Mouse (Mus musculus): ENCODE measurements around the gene Catsperd.
"Not testable (repeated sequence)": the region's sequence is repeated elsewhere in the genome, so short reads cannot be mapped to it uniquely, and the experiment has no call there.

Catsperd gene

GRCm38 (mm10) chr17:56612565-56612939 is 15.4 kb upstream of the Catsperd start:
- DNase-seq (ENCODE audit: low read depth, low spot score) = not testable (repeated sequence)

GRCm38 (mm10) chr17:56613236-56613844 is 14.6 kb upstream of the Catsperd start, which contains the start of gene Rpl36:
TSS of gene Rpl36 (plus strand) at chr17:56613416.
- peak; percentile 95 for DNase-seq (ENCODE audit: low read depth, low spot score)

- peak; percentile 60 for DNase-seq (ENCODE audit: low read depth, low spot score)
These were observed 14.1 kb upstream of the Catsperd start for GRCm38 (mm10) chr17:56613893-56614292.

- DNase-seq (ENCODE audit: low read depth, low spot score) = peak; percentile 35
These were observed 13.4 kb upstream of the Catsperd start for GRCm38 (mm10) chr17:56614391-56615135.

GRCm38 (mm10) chr17:56615136-56615784 is 12.7 kb upstream of the Catsperd start:
- DNase-seq (ENCODE audit: low read depth, low spot score) = peak; percentile 14

GRCm38 (mm10) chr17:56615792-56616191 is 12.2 kb upstream of the Catsperd start:
- no peak for DNase-seq (ENCODE audit: low read depth, low spot score)

- DNase-seq (ENCODE audit: low read depth, low spot score) = no peak
These were observed 11.2 kb upstream of the Catsperd start for GRCm38 (mm10) chr17:56616725-56617124.

GRCm38 (mm10) chr17:56617628-56618027 is 10.3 kb upstream of the Catsperd start:
- DNase-seq (ENCODE audit: low read depth, low spot score) = no peak

- no peak for DNase-seq (ENCODE audit: low read depth, low spot score)
These were observed 2.4 kb upstream of the Catsperd start for GRCm38 (mm10) chr17:56625495-56625894.

GRCm38 (mm10) chr17:56626260-56626659 is 1.7 kb upstream of the Catsperd start:
- no peak for DNase-seq (ENCODE audit: low read depth, low spot score)

- peak; percentile 100 for DNase-seq (ENCODE audit: low read depth, low spot score)
These were observed 1.0 kb upstream of the Catsperd start, which contains the start of gene Lonp1 for GRCm38 (mm10) chr17:56626754-56627470. TSS of gene Lonp1 (minus strand) at chr17:56626887.

GRCm38 (mm10) chr17:56629800-56630781 is 2.1 kb downstream of the Catsperd start:
- DNase-seq (ENCODE audit: low read depth, low spot score) = not testable (repeated sequence)

GRCm38 (mm10) chr17:56631807-56632206 is 3.9 kb downstream of the Catsperd start:
- no peak for DNase-seq (ENCODE audit: low read depth, low spot score)

- no peak for DNase-seq (ENCODE audit: low read depth, low spot score)
These were observed 6.1 kb downstream of the Catsperd start for GRCm38 (mm10) chr17:56634023-56634422.

- DNase-seq (ENCODE audit: low read depth, low spot score) = no peak
These were observed 15.3 kb downstream of the Catsperd start for GRCm38 (mm10) chr17:56643237-56643636.

- DNase-seq (ENCODE audit: low read depth, low spot score) = peak; percentile 23
These were observed 19.6 kb downstream of the Catsperd start for GRCm38 (mm10) chr17:56647546-56647945.

GRCm38 (mm10) chr17:56651801-56652200 is 23.9 kb downstream of the Catsperd start:
- DNase-seq (ENCODE audit: low read depth, low spot score) = no peak

GRCm38 (mm10) chr17:56654771-56655170 is 26.8 kb downstream of the Catsperd start:
- no peak for DNase-seq (ENCODE audit: low read depth, low spot score)

- no peak for DNase-seq (ENCODE audit: low read depth, low spot score)
These were observed 27.4 kb downstream of the Catsperd start for GRCm38 (mm10) chr17:56655311-56655710.

- no peak for DNase-seq (ENCODE audit: low read depth, low spot score)
These were observed 28.2 kb downstream of the Catsperd start for GRCm38 (mm10) chr17:56656171-56656570.

- DNase-seq (ENCODE audit: low read depth, low spot score) = no peak
These were observed 35.7 kb downstream of the Catsperd start for GRCm38 (mm10) chr17:56663659-56664058.
